Mouse (Mus musculus) midbrain, embryonic 14.5 days (tissue): ENCODE measurements at regions not wholly inside any gene's neighbourhood (a gene's known extent, or its start where the extent isn't known, plus 50 kb on each side); places are given as distances from the start of the nearest gene placed in this dataset.
A peak's percentile ranks its signal among the peaks of the same experiment; 100 is the strongest.
"Not testable (repeated sequence)": the region's sequence is repeated elsewhere in the genome, so short reads cannot be mapped to it uniquely, and the experiment has no call there.

Experiments
- ATAC-seq: fragments of 200-750 bp; cut with Nextera tagmentation; 2 replicates; pipeline ENCODE4 v1.8.0; 2017; ENCODE audit warnings: moderate number of reproducible peaks, moderate library complexity; ENCODE audit not compliant: low FRiP score, low TSS enrichment
- DNase-seq: peaks from one replicate; pipeline ENCODE4 v3.0.0-alpha.2; 2015
- H3K27ac ChIP-seq: fragments of 300-500 bp; sonication (generic); replicated peaks from 2 replicates; pipeline ENCODE4 v1.5.1; 2014; ENCODE audit warnings: mild to moderate bottlenecking, low read depth, low read length, moderate library complexity
- H3K27me3 ChIP-seq: fragments of 300-500 bp; sonication (generic); 2 replicates; pipeline ENCODE4 v1.6.1; 2014; ENCODE audit warnings: low read length, control low read depth, mixed read lengths; ENCODE audit not compliant: control insufficient read depth, insufficient read depth
- H3K36me3 ChIP-seq: fragments of 300-500 bp; sonication (generic); 2 replicates; pipeline ENCODE4 v1.6.1; 2014; ENCODE audit warnings: low read length, control low read depth; ENCODE audit not compliant: control insufficient read depth, insufficient read depth
- H3K4me1 ChIP-seq: fragments of 300-500 bp; sonication (generic); 2 replicates; pipeline ENCODE4 v1.6.1; 2014; ENCODE audit warnings: mild to moderate bottlenecking, antibody characterized with exemption, low read length, control low read depth; ENCODE audit not compliant: control insufficient read depth, insufficient read depth
- H3K4me2 ChIP-seq: fragments of 300-500 bp; sonication (generic); 2 replicates; pipeline ENCODE4 v1.6.1; 2014; ENCODE audit warnings: mild to moderate bottlenecking, low read length, moderate library complexity
- H3K4me3 ChIP-seq: fragments of 300-500 bp; sonication (generic); replicated peaks from 2 replicates; pipeline ENCODE4 v1.5.1; 2014; ENCODE audit warnings: low read depth, low read length
- H3K9ac ChIP-seq: fragments of 300-500 bp; sonication (generic); replicated peaks from 2 replicates; pipeline ENCODE4 v1.6.1; 2014; ENCODE audit warnings: mild to moderate bottlenecking, low read length, moderate library complexity
- H3K9me3 ChIP-seq: fragments of 300-500 bp; sonication (generic); 2 replicates; pipeline ENCODE4 v1.6.1; 2016; ENCODE audit warnings: low read length, control low read depth, mixed read lengths; ENCODE audit not compliant: control insufficient read depth
- WGBS: fragments of 180-500 bp; shearing (Covaris S2); extraction: QIAGEN DNeasy Blood & Tissue Kit; methylation state at CpG from one replicate; pipeline ENCODE4 v1.1.7; 2014; 5-methylcytosine and 5-hydroxymethylcytosine counted together

DNA sequence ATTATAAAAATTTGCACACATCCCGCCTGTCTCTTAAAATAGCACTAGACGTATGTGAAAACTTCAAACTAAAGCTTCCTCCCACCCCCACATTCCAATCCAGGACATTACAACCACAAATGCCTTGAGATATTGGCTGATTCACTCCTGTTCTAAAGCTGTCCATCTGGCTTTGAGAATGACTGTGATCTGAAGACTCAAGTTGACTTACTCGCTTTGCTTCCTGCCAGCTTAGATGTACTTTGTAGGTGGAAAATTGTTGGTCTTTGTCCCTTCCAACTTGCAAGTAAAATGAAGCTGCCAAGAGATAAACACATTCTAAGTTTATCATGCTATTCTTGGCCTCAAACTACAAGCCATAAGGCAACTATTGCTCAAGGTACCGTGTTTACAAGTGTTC is 779.7 kb downstream of the Cetn3 start:
- H3K4me2 ChIP-seq, result no peak overlapping the region
- H3K9ac ChIP-seq, result no peak overlapping the region
- no peak overlapping the region for H3K27ac ChIP-seq
- DNase-seq, result no peak
- WGBS, result 93% methylated on average over 4 of the region's 4 CpGs
- no peaks in the 10 kb centered on the region for H3K27me3 ChIP-seq
- H3K36me3 ChIP-seq, result no peaks in the 10 kb centered on the region
- no peak for ATAC-seq
- no peak overlapping the region for H3K4me3 ChIP-seq
- H3K9me3 ChIP-seq, result no peaks in the 10 kb centered on the region
- no peaks in the 10 kb centered on the region for H3K4me1 ChIP-seq

DNA sequence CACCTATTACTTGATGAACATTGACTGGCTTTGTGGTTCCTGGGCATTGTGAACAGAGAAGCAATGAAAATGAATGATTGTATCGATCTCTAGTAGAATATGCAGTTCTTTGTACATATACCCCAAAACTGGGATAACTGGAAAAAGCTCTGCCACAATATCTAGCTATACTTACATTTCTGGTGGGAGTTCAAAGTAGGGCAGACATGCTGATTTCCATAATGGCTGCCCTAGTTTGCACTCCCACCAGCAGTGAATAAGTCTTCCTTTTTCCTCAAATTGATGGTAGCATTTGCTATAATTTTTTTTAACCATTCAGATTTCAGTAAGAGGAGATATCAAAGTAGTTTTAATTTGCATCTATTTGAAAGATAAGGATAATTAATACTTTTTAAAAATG is 788.0 kb downstream of the Cetn3 start:
- no peak overlapping the region for H3K4me2 ChIP-seq
- no peak overlapping the region for H3K9ac ChIP-seq
- H3K27ac ChIP-seq, result no peak overlapping the region
- no peak for DNase-seq
- no peak overlapping the region for H3K4me3 ChIP-seq
- H3K4me1 ChIP-seq, result no peaks in the 10 kb centered on the region
- ATAC-seq, result no peak
- no peaks in the 10 kb centered on the region for H3K36me3 ChIP-seq
- H3K9me3 ChIP-seq, result no peaks in the 10 kb centered on the region
- H3K27me3 ChIP-seq, result no peaks in the 10 kb centered on the region
- WGBS, result 93% methylated on average over 1 of the region's 1 CpGs

DNA sequence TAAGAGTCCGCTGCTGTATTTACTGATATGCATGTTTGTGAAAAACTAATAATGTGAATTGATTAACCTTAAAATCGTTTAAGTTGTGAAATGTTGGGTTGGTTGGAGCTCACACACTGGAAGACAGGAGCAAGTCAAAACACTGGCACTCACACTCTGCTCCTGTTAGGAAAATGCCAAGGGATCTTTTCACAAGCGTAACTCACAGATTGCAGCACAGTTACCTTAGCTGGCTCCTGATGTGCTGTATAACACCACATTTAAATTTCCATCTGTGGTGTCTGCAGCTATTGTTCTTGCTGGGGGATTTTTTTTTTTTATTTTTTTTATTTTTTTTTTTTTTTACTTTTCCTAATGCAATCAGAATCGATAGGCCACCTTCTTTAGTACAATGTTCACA is 795.1 kb downstream of the Cetn3 start:
- Histone ChIP-seq H3K27ac (no peak overlapping the region), H3K4me3 (no peak overlapping the region), H3K36me3 (no peaks in the 10 kb centered on the region), H3K4me1 (no peaks in the 10 kb centered on the region), H3K9ac (no peak overlapping the region), H3K27me3 (no peaks in the 10 kb centered on the region), H3K4me2 (no peak overlapping the region), H3K9me3 (no peaks in the 10 kb centered on the region)
- 87% methylated on average over 4 of the region's 4 CpGs for WGBS
- no peak for ATAC-seq
- no peak for DNase-seq

DNA sequence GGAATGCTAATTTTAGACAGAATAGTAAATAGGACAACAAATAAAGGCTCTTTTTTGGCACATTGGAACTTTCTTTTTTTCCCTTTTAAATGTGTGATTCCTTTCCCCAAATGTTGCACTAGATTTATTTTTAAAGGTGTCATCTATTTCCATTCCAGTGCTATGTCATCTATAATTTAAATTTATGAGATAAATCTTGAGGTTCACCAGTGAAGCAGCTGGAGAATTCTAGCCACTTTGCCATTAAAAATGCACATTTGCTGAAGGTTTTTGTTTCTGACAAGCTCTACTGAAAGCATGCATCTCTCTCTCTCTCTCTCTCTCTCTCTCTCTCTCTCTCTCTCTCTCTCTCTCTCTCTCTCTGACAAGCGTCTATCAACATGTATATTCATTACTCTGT is 803.5 kb downstream of the Cetn3 start:
- Histone ChIP-seq H3K27ac (no peak overlapping the region), H3K4me1 (no peaks in the 10 kb centered on the region), H3K4me2 (no peak overlapping the region), H3K36me3 (no peaks in the 10 kb centered on the region), H3K9me3 (0 out of 2 replicates have a peak, but pooled peaks cover 4% of the 10 kb centered on the region), H3K9ac (no peak overlapping the region), H3K4me3 (no peak overlapping the region), H3K27me3 (no peaks in the 10 kb centered on the region)
- DNase-seq, result no peak
- no peak for ATAC-seq
- 67% methylated on average over 1 of the region's 1 CpGs for WGBS

DNA sequence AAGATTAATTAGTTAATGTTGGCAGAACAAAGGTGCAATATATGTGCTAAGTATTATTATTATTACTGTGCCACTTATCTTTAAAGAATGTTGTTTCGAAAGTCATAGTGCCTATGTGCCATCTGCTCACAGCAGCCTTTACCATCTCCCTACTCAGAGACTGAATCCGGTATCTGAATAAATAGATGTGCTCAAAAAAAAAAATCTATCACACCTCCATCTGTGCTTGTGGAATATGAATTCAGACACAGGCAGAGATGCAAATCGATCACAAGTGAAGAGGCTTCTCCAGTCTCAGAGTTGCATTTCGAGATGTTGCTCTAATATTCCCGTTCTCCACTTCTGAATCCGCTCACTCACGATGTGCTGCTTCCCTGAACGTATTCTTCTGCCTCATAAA is 811.0 kb downstream of the Cetn3 start:
- DNase-seq, result no peak
- Histone ChIP-seq H3K4me3 (no peak overlapping the region), H3K4me2 (no peak overlapping the region), H3K36me3 (no peaks in the 10 kb centered on the region), H3K4me1 (no peaks in the 10 kb centered on the region), H3K27me3 (no peaks in the 10 kb centered on the region), H3K27ac (no peak overlapping the region), H3K9ac (no peak overlapping the region), H3K9me3 (no peaks in the 10 kb centered on the region)
- no peak for ATAC-seq
- WGBS, result 89% methylated on average over 8 of the region's 8 CpGs

DNA sequence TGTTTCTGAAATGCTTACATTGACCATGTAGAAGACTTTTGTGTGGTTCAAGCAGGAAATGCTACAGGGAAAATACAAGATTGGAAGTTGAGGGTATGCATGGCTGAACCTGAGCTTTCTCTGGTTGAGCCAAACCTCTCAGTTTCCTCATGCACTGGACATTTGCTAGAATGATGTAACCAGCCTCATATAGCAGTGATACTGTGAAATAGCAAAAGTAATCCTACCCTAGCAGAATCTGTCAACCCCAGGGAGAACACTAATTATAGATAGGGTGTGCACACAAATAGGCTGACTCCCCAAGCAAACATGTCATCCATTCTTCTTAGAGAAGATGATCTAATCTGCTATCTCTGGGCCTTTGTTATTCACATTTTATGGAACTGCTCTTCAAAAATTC is 812.7 kb downstream of the Cetn3 start:
- H3K4me1 ChIP-seq, result no peaks in the 10 kb centered on the region
- no peaks in the 10 kb centered on the region for H3K36me3 ChIP-seq

DNA sequence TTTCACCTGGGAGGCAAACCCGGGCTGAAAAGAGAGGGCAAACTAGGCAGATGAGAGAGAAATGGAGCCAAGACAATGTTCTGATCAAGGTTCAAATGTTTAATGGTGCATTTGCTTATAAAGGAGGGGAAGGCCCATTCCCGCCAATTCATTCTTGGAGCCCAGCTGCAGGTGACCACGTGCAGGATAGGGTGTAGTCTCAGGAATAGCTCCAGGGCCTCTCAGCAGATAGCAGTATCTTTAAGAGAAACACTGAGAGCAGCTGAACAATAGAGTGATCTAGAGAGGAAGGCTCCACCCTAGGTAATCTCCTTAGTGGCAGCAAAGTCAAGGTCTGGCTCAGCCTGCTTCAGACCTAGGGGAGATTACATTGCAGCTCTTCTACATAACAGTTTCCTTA is 823.0 kb downstream of the Cetn3 start:
- not testable (repeated sequence) for H3K9me3 ChIP-seq, H3K9ac ChIP-seq, H3K36me3 ChIP-seq, DNase-seq, H3K4me2 ChIP-seq, H3K4me1 ChIP-seq, H3K4me3 ChIP-seq, ATAC-seq, H3K27me3 ChIP-seq, H3K27ac ChIP-seq
- WGBS, result 64% methylated on average over 3 of the region's 3 CpGs

More for the DNA sequence above, 812.7 kb downstream of the Cetn3 start:
- Histone ChIP-seq H3K27me3 (no peaks in the 10 kb centered on the region), H3K9me3 (no peaks in the 10 kb centered on the region), H3K4me2 (no peak overlapping the region), H3K9ac (no peak overlapping the region), H3K4me3 (no peak overlapping the region), H3K27ac (no peak overlapping the region)
- ATAC-seq (no peak), DNase-seq (no peak)

DNA sequence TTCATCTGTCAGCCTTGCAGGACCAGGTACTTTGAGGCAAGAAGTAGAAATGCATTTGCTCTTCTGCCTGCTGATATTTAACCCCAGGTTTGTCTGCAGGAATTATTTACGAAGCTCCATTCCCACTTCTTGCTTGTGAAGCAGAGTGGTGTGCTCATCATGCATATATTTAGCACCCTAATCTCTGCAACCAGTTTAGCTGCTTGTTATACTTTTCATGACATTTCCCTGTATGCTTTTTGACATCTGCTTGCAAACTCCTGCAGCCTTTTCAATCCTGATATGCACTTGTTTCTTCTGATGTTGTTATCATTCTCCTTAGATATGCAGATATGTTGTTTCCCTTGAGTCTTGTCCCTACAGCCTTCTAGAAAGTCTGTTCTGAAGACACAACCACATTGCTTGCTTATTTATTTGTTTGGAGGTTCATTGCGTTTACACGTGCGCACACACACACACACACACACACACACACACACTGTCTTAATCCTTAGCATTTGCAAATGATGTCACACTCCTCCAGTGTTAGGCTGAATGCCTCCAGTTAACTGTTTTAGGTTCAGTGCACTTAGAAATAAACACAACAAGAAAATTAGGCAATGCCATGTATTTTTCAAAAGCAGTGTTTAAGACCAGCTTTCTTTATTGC is 836.3 kb downstream of the Cetn3 start:
- peaks cover 19% of the 10 kb centered on the region for H3K4me1 ChIP-seq
- no peak overlapping the region for H3K9ac ChIP-seq
- H3K4me2 ChIP-seq, result no peak overlapping the region
- H3K36me3 ChIP-seq, result no peaks in the 10 kb centered on the region
- H3K4me3 ChIP-seq, result no peak overlapping the region
- ATAC-seq (0 out of 2 replicates have a peak, but pooled peaks have one; percentile 34), DNase-seq (peak; percentile 28)
- 56% methylated on average over 4 of the region's 4 CpGs for WGBS
- H3K27me3 ChIP-seq, result no peaks in the 10 kb centered on the region
- no peak overlapping the region for H3K27ac ChIP-seq
- H3K9me3 ChIP-seq, result no peaks in the 10 kb centered on the region

DNA sequence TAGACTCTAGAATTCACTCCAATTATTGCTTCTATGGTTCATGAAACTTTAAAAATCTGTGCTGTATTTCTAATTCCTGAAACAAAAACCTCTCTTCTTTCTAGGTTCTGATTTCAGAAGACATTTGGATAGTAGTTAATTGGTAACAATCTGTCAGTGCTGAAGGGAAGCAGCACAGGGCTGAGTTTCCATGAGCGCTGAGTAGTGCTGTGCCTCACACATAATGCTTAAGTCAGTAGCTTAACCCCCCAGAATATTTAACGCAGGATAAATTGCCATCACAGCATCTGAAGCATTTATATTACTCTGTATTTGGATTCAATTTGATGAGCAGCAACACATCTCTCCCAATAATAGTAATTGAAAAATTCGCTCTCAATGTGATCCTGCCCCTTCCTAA is 837.2 kb downstream of the Cetn3 start:
- no peak overlapping the region for H3K4me3 ChIP-seq
- no peaks in the 10 kb centered on the region for H3K27me3 ChIP-seq
- DNase-seq, result peak; percentile 34
- no peak overlapping the region for H3K9ac ChIP-seq
- WGBS, result 58% methylated on average over 3 of the region's 3 CpGs
- no peak overlapping the region for H3K27ac ChIP-seq
- ATAC-seq, result no peak
- H3K4me2 ChIP-seq, result no peak overlapping the region
- H3K9me3 ChIP-seq, result no peaks in the 10 kb centered on the region
- peaks cover 19% of the 10 kb centered on the region for H3K4me1 ChIP-seq
- H3K36me3 ChIP-seq, result no peaks in the 10 kb centered on the region
